Mouse (Mus musculus) stomach, postnatal 0 days (tissue): ENCODE measurements around the gene Zfp362.

Source experiments
- CTCF ChIP-seq: IDR thresholded peaks from 2 replicates; pipeline ENCODE4 v1.5.1; 2016; ENCODE audit warnings: antibody characterized with exemption, low read depth, mild to moderate bottlenecking, moderate library complexity
- EP300 ChIP-seq: optimal IDR thresholded peaks from 2 replicates; pipeline ENCODE3; 2016; ENCODE audit warnings: antibody characterized with exemption

DNA sequence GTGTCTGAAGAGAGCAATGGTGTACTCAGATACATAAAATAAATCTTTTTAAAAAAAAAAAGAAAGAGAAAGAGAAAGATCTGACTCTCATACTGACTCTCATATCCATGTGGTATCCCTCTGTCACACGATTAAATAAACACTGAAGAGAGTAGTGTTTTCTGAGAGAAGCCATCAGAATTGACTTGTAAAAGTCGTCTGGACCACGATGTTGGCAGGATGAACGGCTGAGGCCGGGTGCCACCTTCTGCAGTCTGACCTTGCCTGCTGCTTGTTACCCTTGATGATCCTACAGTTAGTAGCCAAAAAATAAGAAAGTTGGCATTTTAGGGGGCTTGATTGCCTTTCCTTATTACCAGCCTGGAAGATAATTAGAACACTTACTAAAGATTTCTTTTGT, 73.1 kb downstream of the Zfp362 start:
- TF ChIP-seq CTCF (no peak), EP300 (no peak)
